Mouse (Mus musculus) forebrain, embryonic 13.5 days (tissue): ENCODE data around the gene Zfp687. TPM values are rescaled to one million over a fixed set of nuclear protein-coding genes. Genes with fewer than 3 reads are reported as not detected.

Experiments
- microRNA-seq: library from miRNA; unstranded; fragments of <30 nt; microRNA quantifications from one replicate; pipeline ENCODE4, GENCODE M21; 2016
- polyA plus RNA-seq: library from polyadenylated mRNA; unstranded; fragments of >200 nt; fragmentation: Nextera tagmentation; extraction: Ambion mirVana; gene quantifications from 2 replicates; pipeline ENCODE4 v1.2.1, GENCODE M21; 2015

The Zfp687 gene
- polyA plus RNA-seq, 1 experiment from 2014 or later = 26.6 TPM

Small RNA genes lying within 50 kb of the gene (microRNA-seq; reads per million reads assigned to microRNA genes)
- 1.9 reads per million for gene Mir7013

Other genes starting within 250 kb of the Zfp687 start
- 3.8 TPM in 2 replicates for gene Cgn, start 229.0 kb downstream of the Zfp687 start, polyA plus RNA-seq
- gene Pogz, start 177.9 kb downstream of the Zfp687 start, polyA plus RNA-seq = 25.1 and 25.6 TPM in 2 replicates
- gene Psmb4, start 128.5 kb downstream of the Zfp687 start, polyA plus RNA-seq = 390 and 393 TPM in 2 replicates
- 7.6 and 9.0 TPM in 2 replicates for gene Selenbp1, start 82.4 kb downstream of the Zfp687 start, polyA plus RNA-seq
- 4.3 TPM in 2 replicates for gene Rfx5, start 61.4 kb downstream of the Zfp687 start, polyA plus RNA-seq
- gene Pi4kb, start 40.7 kb downstream of the Zfp687 start, polyA plus RNA-seq = 23.6 and 25.5 TPM in 2 replicates
- gene Psmd4, start 27.2 kb upstream of the Zfp687 start, polyA plus RNA-seq = 299 and 311 TPM in 2 replicates
- 20.4 and 20.6 TPM in 2 replicates for gene Pip5k1a, start 91.5 kb upstream of the Zfp687 start, polyA plus RNA-seq
- gene Vps72, start 95.6 kb upstream of the Zfp687 start, polyA plus RNA-seq = 266 and 271 TPM in 2 replicates
- gene Tmod4, start 109.0 kb upstream of the Zfp687 start, polyA plus RNA-seq = 0.72 and 0.81 TPM in 2 replicates
- 99.5 and 106 TPM in 2 replicates for gene Scnm1, start 118.6 kb upstream of the Zfp687 start, polyA plus RNA-seq
- 29.6 and 30.8 TPM in 2 replicates for gene Lysmd1, start 118.6 kb upstream of the Zfp687 start, polyA plus RNA-seq
- 1.1 and 1.2 TPM in 2 replicates for gene Tnfaip8l2, start 126.9 kb upstream of the Zfp687 start, polyA plus RNA-seq
- gene Sema6c, start 145.0 kb upstream of the Zfp687 start, polyA plus RNA-seq = 14.1 and 14.6 TPM in 2 replicates
- gene Gabpb2, start 202.5 kb upstream of the Zfp687 start, polyA plus RNA-seq = 7.7 and 8.5 TPM in 2 replicates
- 92.3 and 96.3 TPM in 2 replicates for gene Cdc42se1, start 213.3 kb upstream of the Zfp687 start, polyA plus RNA-seq
- gene Mllt11, start 216.7 kb upstream of the Zfp687 start, polyA plus RNA-seq = 174 and 191 TPM in 2 replicates
- gene Gm128, start 226.2 kb upstream of the Zfp687 start, polyA plus RNA-seq = 0.19 and 0.38 TPM in 2 replicates
- not detected in 2 replicates for gene Bnipl, start 235.7 kb upstream of the Zfp687 start, polyA plus RNA-seq